ENCODE assay signal across 11 mouse cellular contexts in the genomic region with DNA sequence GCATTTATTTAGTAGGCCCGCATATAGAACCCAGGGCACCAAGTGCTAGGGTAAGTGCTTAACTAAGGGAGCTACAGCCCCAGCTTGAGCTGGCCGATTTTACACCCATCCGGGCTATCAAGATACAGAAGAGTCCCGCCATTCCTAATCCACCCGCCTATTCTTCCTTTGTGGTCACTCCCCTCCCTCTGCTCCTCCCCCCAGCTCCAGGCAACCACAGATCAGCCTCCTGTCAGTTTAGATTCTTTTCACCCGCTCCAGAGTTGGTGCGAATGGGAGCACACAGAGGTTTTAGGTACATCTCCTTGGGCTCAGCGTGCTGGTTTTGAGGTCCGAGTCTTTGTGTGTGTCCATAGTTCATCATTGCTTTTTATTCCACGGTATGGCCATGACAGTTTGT. TPM values are rescaled to one million over a fixed set of nuclear protein-coding genes. Genes with fewer than 3 reads are reported as not detected.
A peak's percentile ranks its signal among the peaks of the same experiment; 100 is the strongest.
DNase-seq lines count a peak whose midpoint lies in the region; ATAC-seq and TF ChIP-seq lines count a peak whose summit lies in the region.
"Had no signal": no experiment of that assay in that cellular context is flagged by ENCODE, and none has a peak within 500 bp of the region (broad histone marks: within the 10 kb centered on the region; RNA-seq: fewer than 3 reads in every experiment).

No protein-coding gene starts in this region.

- ATAC-seq in heart, embryonic 15.5 days (replicated peaks; ENCODE audit: insufficient number of reproducible peaks, insufficient read depth, low FRiP score, low read depth): no peak
- ATAC-seq in hindbrain, embryonic 11.5 days (ENCODE audit: low FRiP score): peak; percentile 40
- ATAC-seq in midbrain, embryonic 16.5 days: no peak

- H3K4me2 ChIP-seq in heart, embryonic 15.5 days: peak overlapping the region; percentile 37
- H3K4me2 ChIP-seq in hindbrain, embryonic 11.5 days (replicated peaks; ENCODE audit: low read depth, low read length): peak overlapping the region; percentile 30; the same call in 1 of the 2 replicates
- peak overlapping the region; percentile 42 for H3K4me2 ChIP-seq in midbrain, embryonic 16.5 days (ENCODE audit: low read length)

- H3K9ac ChIP-seq in heart, embryonic 15.5 days: no peak overlapping the region
- H3K9ac ChIP-seq in hindbrain, embryonic 11.5 days (ENCODE audit: low read depth, low read length): no peak overlapping the region
- 0 out of 2 replicates have a peak overlapping the region, but pooled peaks have one; percentile 23 for H3K9ac ChIP-seq in midbrain, embryonic 16.5 days (ENCODE audit: low read depth, low read length)
- H3K9ac ChIP-seq: liver, embryonic 14.5 days had no signal

- WGBS in heart, embryonic 15.5 days: 14% methylated on average over 10 of the region's 10 CpGs
- 7% methylated on average over 10 of the region's 10 CpGs for WGBS in hindbrain, embryonic 11.5 days
- 3% methylated on average over 10 of the region's 10 CpGs for WGBS in midbrain, embryonic 16.5 days

- peaks cover 44% of the 10 kb centered on the region for H3K27me3 ChIP-seq in heart, embryonic 15.5 days
- peaks cover 17% of the 10 kb centered on the region for H3K27me3 ChIP-seq in hindbrain, embryonic 11.5 days (ENCODE audit: control insufficient read depth, insufficient read depth, low read length)
- no peaks in the 10 kb centered on the region for H3K27me3 ChIP-seq in midbrain, embryonic 16.5 days (ENCODE audit: control insufficient read depth, insufficient read depth, low read depth, low read length)

- no peaks in the 10 kb centered on the region for H3K9me3 ChIP-seq in heart, embryonic 15.5 days (replicated peaks)
- H3K9me3 ChIP-seq in hindbrain, embryonic 11.5 days (ENCODE audit: control insufficient read depth, low read length): no peaks in the 10 kb centered on the region
- no peaks in the 10 kb centered on the region for H3K9me3 ChIP-seq in midbrain, embryonic 16.5 days (replicated peaks; ENCODE audit: control insufficient read depth, low read length, poor library complexity, severe bottlenecking)

- H3K36me3 ChIP-seq in heart, embryonic 15.5 days: no peaks in the 10 kb centered on the region
- no peaks in the 10 kb centered on the region for H3K36me3 ChIP-seq in hindbrain, embryonic 11.5 days (ENCODE audit: control insufficient read depth, insufficient read depth, low read length)
- no peaks in the 10 kb centered on the region for H3K36me3 ChIP-seq in midbrain, embryonic 16.5 days (ENCODE audit: control insufficient read depth, insufficient read depth, low read length)

- no peak for DNase-seq in heart, adult 18-20 months
- peak; percentile 79 for DNase-seq in ZHBTc4 (ENCODE audit: low read depth, low spot score)
- peak; percentile 78 for DNase-seq in hindbrain, embryonic 11.5 days (ENCODE audit: low spot score)
- DNase-seq in gastrocnemius, postnatal 25 days: no peak
- no peak for DNase-seq in gastrocnemius, postnatal 4 days (ENCODE audit: low spot score in 2 of 2)
- DNase-seq in layer of hippocampus, adult 2 months (ENCODE audit: low spot score in 2 of 2): no peak
- DNase-seq: gastrocnemius, postnatal 36 days had no signal

- no peak overlapping the region for H3K27ac ChIP-seq in heart, embryonic 15.5 days
- H3K27ac ChIP-seq in hindbrain, embryonic 11.5 days (ENCODE audit: low read depth, low read length): no peak overlapping the region
- H3K27ac ChIP-seq in midbrain, embryonic 16.5 days (ENCODE audit: low read length): 0 out of 2 replicates have a peak overlapping the region, but pooled peaks have one; percentile 31
- H3K27ac ChIP-seq in layer of hippocampus, adult 2 months: no peak overlapping the region
- H3K27ac ChIP-seq: liver, embryonic 14.5 days had no signal

- no peak for TF ChIP-seq CTCF in layer of hippocampus, adult 2 months (conservative IDR thresholded peaks at IDR 0.05)

- H3K4me1 ChIP-seq in heart, embryonic 15.5 days (replicated peaks): peaks cover 18% of the 10 kb centered on the region
- H3K4me1 ChIP-seq in hindbrain, embryonic 11.5 days (replicated peaks; ENCODE audit: control insufficient read depth, insufficient read depth, low read length): 0 out of 2 replicates have a peak, but pooled peaks cover 4% of the 10 kb centered on the region
- H3K4me1 ChIP-seq in midbrain, embryonic 16.5 days (ENCODE audit: control insufficient read depth, insufficient read depth, low read length): peaks cover 15% of the 10 kb centered on the region

- H3K4me3 ChIP-seq in heart, embryonic 15.5 days: peak overlapping the region; percentile 17
- no peak overlapping the region for H3K4me3 ChIP-seq in hindbrain, embryonic 11.5 days (ENCODE audit: low read depth, low read length)
- peak overlapping the region; percentile 8; the same call in 1 of the 2 replicates for H3K4me3 ChIP-seq in midbrain, embryonic 16.5 days (ENCODE audit: low read depth, low read length)
- H3K4me3 ChIP-seq in layer of hippocampus, adult 2 months: no peak overlapping the region

RNA-seq across cellular contexts. Expression of gene Lactbl1, which starts 16.5 kb away (rescaled TPM):
- polyA plus RNA-seq in heart, embryonic 15.5 days (2015; fragmentation: Nextera tagmentation; extraction: Ambion mirVana): not detected in 2 replicates
- total RNA-seq in heart, adult 18-20 months (2021): not detected
- polyA plus RNA-seq in hindbrain, embryonic 11.5 days (2014; fragmentation: Nextera tagmentation; extraction: Ambion mirVana): not detected in 2 replicates
- 0.06 and 0.08 TPM in 2 replicates for polyA plus RNA-seq in midbrain, embryonic 16.5 days (2015; fragmentation: Nextera tagmentation; extraction: Ambion mirVana)
- not detected for total RNA-seq in gastrocnemius, postnatal 25 days (2021)
- total RNA-seq in gastrocnemius, postnatal 4 days (2021): not detected
- under 1 TPM; 0.15 to 0.20 TPM for total RNA-seq in layer of hippocampus, adult 2 months (2021)
- total RNA-seq: CH12.LX; gastrocnemius, postnatal 36 days had no signal
- polyA plus RNA-seq: liver, embryonic 14.5 days had no signal

RNA-seq across cellular contexts. Expression of gene Tex46, which starts 28.7 kb away (rescaled TPM):
- not detected in 2 replicates for polyA plus RNA-seq in heart, embryonic 15.5 days (2015; fragmentation: Nextera tagmentation; extraction: Ambion mirVana)
- not detected for total RNA-seq in heart, adult 18-20 months (2021)
- not detected in 2 replicates for polyA plus RNA-seq in hindbrain, embryonic 11.5 days (2014; fragmentation: Nextera tagmentation; extraction: Ambion mirVana)
- polyA plus RNA-seq in midbrain, embryonic 16.5 days (2015; fragmentation: Nextera tagmentation; extraction: Ambion mirVana): not detected in 2 replicates
- not detected for total RNA-seq in gastrocnemius, postnatal 25 days (2021)
- total RNA-seq in gastrocnemius, postnatal 4 days (2021): not detected
- total RNA-seq in layer of hippocampus, adult 2 months (2021): not detected
- total RNA-seq: CH12.LX; gastrocnemius, postnatal 36 days had no signal
- polyA plus RNA-seq: liver, embryonic 14.5 days had no signal

RNA-seq across cellular contexts. Expression of gene Kdm1a, which starts 36.4 kb away (rescaled TPM):
- polyA plus RNA-seq in heart, embryonic 15.5 days (2015; fragmentation: Nextera tagmentation; extraction: Ambion mirVana): 21.4 and 26.3 TPM in 2 replicates
- 10 to 100 TPM; 28.2 to 30.6 TPM for total RNA-seq in heart, adult 18-20 months (2021)
- 91.7 and 102 TPM in 2 replicates for polyA plus RNA-seq in hindbrain, embryonic 11.5 days (2014; fragmentation: Nextera tagmentation; extraction: Ambion mirVana)
- 59.4 and 61.4 TPM in 2 replicates for polyA plus RNA-seq in midbrain, embryonic 16.5 days (2015; fragmentation: Nextera tagmentation; extraction: Ambion mirVana)
- 10 to 100 TPM; 16.8 to 18.0 TPM for total RNA-seq in gastrocnemius, postnatal 25 days (2021)
- total RNA-seq in gastrocnemius, postnatal 4 days (2021): 10 to 100 TPM; 48.6 to 52.3 TPM
- total RNA-seq in layer of hippocampus, adult 2 months (2021): 10 to 100 TPM; 89.0 to 91.6 TPM

Comparison
In these comparisons a context has a peak if more than half of its experiments do, and no peak if none do; other contexts are left out.
1. H3K4me3 ChIP-seq: peak in heart, embryonic 15.5 days (single experiment) and midbrain, embryonic 16.5 days (single experiment); none in hindbrain, embryonic 11.5 days (single experiment) and layer of hippocampus, adult 2 months (single experiment).
2. DNase-seq: peak in ZHBTc4 (single experiment) and hindbrain, embryonic 11.5 days (single experiment); none in heart, adult 18-20 months (0 of 2), gastrocnemius, postnatal 25 days (single experiment), gastrocnemius, postnatal 4 days (0 of 2) and layer of hippocampus, adult 2 months (0 of 2).
3. Peak in every context shown above with its lines, with median percentiles within 50 percentile points of each other: H3K4me2 ChIP-seq.